Mouse (Mus musculus) neural tube, embryonic 15.5 days (tissue): ENCODE measurements around the gene Art5. TPM values are rescaled to one million over a fixed set of nuclear protein-coding genes. Genes with fewer than 3 reads are reported as not detected.
A peak's percentile ranks its signal among the peaks of the same experiment; 100 is the strongest.

Experiments
- ATAC-seq: fragments of 200-750 bp; cut with Nextera tagmentation; 2 replicates; pipeline ENCODE4 v1.8.0; 2017; ENCODE audit warnings: mild to moderate bottlenecking, moderate TSS enrichment, moderate library complexity; ENCODE audit not compliant: low FRiP score
- H3K27ac ChIP-seq: fragments of 300-500 bp; sonication (generic); replicated peaks from 2 replicates; pipeline ENCODE4 v1.5.1; 2015; ENCODE audit warnings: mild to moderate bottlenecking, inconsistent platforms
- H3K27me3 ChIP-seq: fragments of 300-500 bp; sonication (generic); replicated peaks from 2 replicates; pipeline ENCODE4 v1.6.1; 2015; ENCODE audit warnings: inconsistent platforms
- H3K36me3 ChIP-seq: fragments of 300-500 bp; sonication (generic); 2 replicates; pipeline ENCODE4 v1.6.1; 2015; ENCODE audit warnings: inconsistent platforms
- H3K4me1 ChIP-seq: fragments of 300-500 bp; sonication (generic); 2 replicates; pipeline ENCODE4 v1.6.1; 2015; ENCODE audit warnings: inconsistent platforms
- H3K4me2 ChIP-seq: fragments of 300-500 bp; sonication (generic); 2 replicates; pipeline ENCODE4 v1.6.1; 2015; ENCODE audit warnings: inconsistent platforms, mild to moderate bottlenecking, moderate library complexity
- H3K4me3 ChIP-seq: fragments of 300-500 bp; sonication (generic); replicated peaks from 2 replicates; pipeline ENCODE4 v1.5.1; 2015; ENCODE audit warnings: mild to moderate bottlenecking, inconsistent platforms
- H3K9ac ChIP-seq: fragments of 300-500 bp; sonication (generic); replicated peaks from 2 replicates; pipeline ENCODE4 v1.6.1; 2015; ENCODE audit warnings: mild to moderate bottlenecking, inconsistent platforms
- H3K9me3 ChIP-seq: fragments of 300-500 bp; sonication (generic); replicated peaks from 2 replicates; pipeline ENCODE4 v1.6.1; 2016; ENCODE audit warnings: inconsistent platforms
- WGBS: fragments of 180-500 bp; shearing (Covaris S2); methylation state at CpG from one replicate; pipeline ENCODE4 v1.1.7; 2015; ENCODE audit warnings: mixed read lengths; 5-methylcytosine and 5-hydroxymethylcytosine counted together
- polyA plus RNA-seq: library from polyadenylated mRNA; unstranded; fragments of >200 nt; fragmentation: Nextera tagmentation; extraction: Ambion mirVana; gene quantifications from 2 replicates; pipeline ENCODE4 v1.2.1, GENCODE M21; 2015

The Art5 gene
- polyA plus RNA-seq, result 0.23 and 0.52 TPM in 2 replicates

DNA sequence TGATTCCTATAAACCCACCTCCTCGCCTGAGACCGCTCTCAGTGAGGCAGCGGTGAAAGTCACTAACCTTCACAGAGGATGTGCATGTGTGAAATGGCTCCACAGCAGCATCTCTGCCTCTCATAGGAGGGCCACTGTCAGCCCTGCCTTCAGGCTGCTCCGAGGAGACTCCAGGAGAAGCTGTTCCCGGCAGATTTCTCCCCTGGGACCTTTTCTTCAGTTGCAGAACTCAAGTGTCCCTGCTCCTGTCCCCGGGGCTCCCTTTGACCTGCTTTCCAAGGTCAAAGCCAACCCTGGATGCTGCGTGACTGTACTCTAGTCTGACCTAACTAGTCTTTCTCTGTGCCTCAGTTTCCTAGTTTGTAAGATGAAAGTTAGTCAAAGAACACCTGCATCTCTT is at the start of gene Art5:
Gene Art5, minus strand, starts transcription at position 319 of the 400 bp plus-strand sequence.
- Histone ChIP-seq H3K4me3 (no peak within 1 kb of the TSS), H3K27me3 (no peaks in the 10 kb centered on the region), H3K9me3 (no peaks in the 10 kb centered on the region), H3K9ac (no peak within 1 kb of the TSS), H3K4me1 (no peaks in the 10 kb centered on the region), H3K36me3 (no peaks in the 10 kb centered on the region), H3K27ac (no peak within 1 kb of the TSS), H3K4me2 (no peak within 1 kb of the TSS)
- no peak for ATAC-seq
- WGBS, result 83% methylated on average over 7 of the region's 7 CpGs

DNA sequence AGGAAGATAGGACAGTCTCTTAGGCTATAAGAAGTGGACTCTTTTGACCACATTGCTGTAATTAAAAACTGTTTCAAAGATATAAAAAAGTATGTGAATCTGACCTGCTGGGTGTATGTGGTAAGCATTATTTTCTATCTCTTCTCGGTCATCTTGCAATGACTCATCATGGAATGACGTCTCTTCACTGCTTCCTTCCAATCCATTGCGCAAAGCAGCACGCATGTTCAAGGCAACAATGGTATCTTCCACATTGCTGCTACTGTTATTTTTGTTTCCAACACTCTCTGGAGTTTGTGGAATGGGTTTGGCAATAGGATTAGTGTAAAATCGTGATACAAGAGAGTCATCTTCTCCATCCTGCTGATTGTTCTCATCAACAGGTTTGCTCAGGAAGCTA is 44.4 kb upstream of the Art5 start:
- no peak for ATAC-seq
- Histone ChIP-seq H3K4me3 (no peak overlapping the region), H3K9me3 (no peaks in the 10 kb centered on the region), H3K9ac (no peak overlapping the region), H3K27me3 (no peaks in the 10 kb centered on the region), H3K36me3 (peaks cover 55% of the 10 kb centered on the region), H3K27ac (no peak overlapping the region), H3K4me1 (no peaks in the 10 kb centered on the region), H3K4me2 (no peak overlapping the region)
- WGBS, result 96% methylated on average over 5 of the region's 5 CpGs

DNA sequence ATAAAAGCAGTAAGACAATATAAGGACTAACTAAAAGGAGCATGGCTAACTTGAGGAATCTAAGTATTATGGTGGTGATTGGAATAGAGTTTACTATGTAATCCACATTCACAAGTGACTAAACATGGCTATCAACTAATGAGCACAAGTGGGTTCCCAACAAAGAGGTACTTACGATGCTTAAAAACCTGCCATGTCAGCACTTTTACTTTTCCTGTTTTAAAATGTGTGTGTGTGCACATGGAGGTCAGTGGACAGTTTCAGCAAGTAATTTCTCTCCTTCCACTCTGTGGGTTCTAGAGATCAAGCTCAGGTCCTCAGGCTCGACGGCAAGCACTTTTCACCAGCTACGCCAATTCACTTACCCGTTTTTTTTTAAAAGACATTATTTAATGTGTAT is 28.6 kb upstream of the Art5 start:
- Histone ChIP-seq H3K27ac (no peak overlapping the region), H3K9me3 (no peaks in the 10 kb centered on the region), H3K4me1 (no peaks in the 10 kb centered on the region), H3K27me3 (no peaks in the 10 kb centered on the region), H3K9ac (no peak overlapping the region), H3K36me3 (peaks cover 68% of the 10 kb centered on the region), H3K4me3 (no peak overlapping the region), H3K4me2 (no peak overlapping the region)
- WGBS, result 98% methylated on average over 5 of the region's 5 CpGs
- ATAC-seq, result no peak

DNA sequence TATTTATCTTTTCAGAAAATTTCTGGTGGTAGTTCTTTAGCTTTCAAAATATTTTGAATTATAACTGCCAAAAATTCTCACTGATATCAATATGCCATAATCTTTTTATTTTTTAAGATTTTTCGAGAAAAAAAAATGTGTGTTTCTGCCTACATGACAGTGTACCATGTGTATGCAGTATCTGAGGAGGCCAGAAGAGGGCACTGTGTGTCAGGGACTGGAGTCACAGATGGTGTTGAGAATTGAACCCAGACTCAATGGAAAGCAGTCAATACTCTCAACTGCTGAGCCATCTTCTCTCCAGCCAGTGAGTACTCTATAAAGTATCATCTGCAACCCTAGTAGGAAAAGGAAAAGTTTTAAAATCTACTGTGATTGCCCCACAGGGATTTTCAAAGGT is 28.2 kb upstream of the Art5 start:
- H3K9ac ChIP-seq, result no peak overlapping the region
- H3K27me3 ChIP-seq, result no peaks in the 10 kb centered on the region
- WGBS, result 91% methylated on average over 1 of the region's 1 CpGs
- no peaks in the 10 kb centered on the region for H3K9me3 ChIP-seq
- H3K4me3 ChIP-seq, result no peak overlapping the region
- no peak for ATAC-seq
- H3K36me3 ChIP-seq, result peaks cover 70% of the 10 kb centered on the region
- H3K4me1 ChIP-seq, result no peaks in the 10 kb centered on the region
- H3K27ac ChIP-seq, result no peak overlapping the region
- no peak overlapping the region for H3K4me2 ChIP-seq

DNA sequence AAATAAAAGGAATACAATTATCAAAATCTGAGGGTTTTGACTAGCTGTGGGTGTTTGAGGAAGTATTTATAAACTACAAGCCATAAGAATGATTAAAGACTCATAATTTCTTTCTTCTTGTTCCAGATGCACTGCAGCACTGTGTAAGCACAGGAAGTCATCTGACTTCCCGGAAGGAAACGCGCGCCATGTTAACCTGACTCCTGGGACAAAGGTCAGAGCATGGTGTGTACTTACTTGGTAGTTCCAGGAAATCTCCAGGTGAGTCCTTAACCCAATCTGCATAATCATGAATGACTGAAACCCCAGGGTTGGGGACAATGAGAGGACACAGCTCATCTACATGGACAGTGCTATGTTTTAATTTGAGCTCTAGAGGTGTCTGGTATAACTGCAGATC is 23.1 kb upstream of the Art5 start:
- no peaks in the 10 kb centered on the region for H3K27me3 ChIP-seq
- peaks cover 69% of the 10 kb centered on the region for H3K36me3 ChIP-seq
- no peak overlapping the region for H3K9ac ChIP-seq
- no peak overlapping the region for H3K27ac ChIP-seq
- H3K4me1 ChIP-seq, result no peaks in the 10 kb centered on the region
- no peaks in the 10 kb centered on the region for H3K9me3 ChIP-seq
- 96% methylated on average over 4 of the region's 4 CpGs for WGBS
- no peak for ATAC-seq
- no peak overlapping the region for H3K4me2 ChIP-seq
- no peak overlapping the region for H3K4me3 ChIP-seq

DNA sequence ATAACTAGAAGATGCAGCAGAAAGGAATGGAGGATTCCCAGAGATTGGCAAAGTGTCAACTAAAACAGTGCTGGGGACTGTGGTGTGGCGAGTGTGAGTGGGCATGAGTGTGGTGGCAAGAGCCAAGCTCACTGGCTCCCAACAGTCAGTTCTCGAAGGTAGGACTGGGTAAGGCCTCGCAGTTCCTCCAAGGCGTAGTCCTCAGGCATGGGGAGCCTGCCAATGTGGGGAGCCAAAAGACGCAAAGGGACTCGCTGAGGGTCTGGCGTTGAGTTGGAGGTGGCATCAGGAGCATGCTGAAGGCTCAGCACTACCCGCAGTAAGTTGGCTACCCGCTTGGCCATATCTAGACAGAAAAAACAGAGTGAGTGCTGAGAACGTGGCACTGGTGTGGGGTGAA is 11.0 kb upstream of the Art5 start:
- H3K4me2 ChIP-seq, result no peak overlapping the region
- H3K36me3 ChIP-seq, result peaks cover 73% of the 10 kb centered on the region
- H3K9me3 ChIP-seq, result no peaks in the 10 kb centered on the region
- no peak for ATAC-seq
- no peak overlapping the region for H3K4me3 ChIP-seq
- H3K27me3 ChIP-seq, result no peaks in the 10 kb centered on the region
- WGBS, result 92% methylated on average over 10 of the region's 10 CpGs
- no peak overlapping the region for H3K9ac ChIP-seq
- no peaks in the 10 kb centered on the region for H3K4me1 ChIP-seq
- H3K27ac ChIP-seq, result no peak overlapping the region

DNA sequence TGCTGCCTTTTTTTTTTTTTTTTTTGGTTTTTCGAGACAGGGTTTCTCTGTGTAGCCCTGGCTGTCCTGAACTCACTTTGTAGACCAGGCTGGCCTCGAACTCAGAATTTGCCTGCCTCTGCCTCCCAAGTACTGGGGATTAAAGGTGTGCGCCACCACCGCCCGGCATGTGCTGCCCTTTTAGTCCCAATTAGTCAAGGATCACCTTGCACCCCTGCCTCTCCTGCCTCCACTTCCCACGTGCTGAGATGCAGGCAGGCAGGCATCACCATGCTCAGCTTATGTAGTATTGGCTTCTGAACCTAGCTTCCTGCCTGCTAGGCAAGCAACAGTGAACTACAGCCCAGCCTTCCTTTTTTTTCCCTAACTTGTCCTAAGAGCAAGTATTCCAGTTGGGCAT is 8.1 kb upstream of the Art5 start:
- no peak for ATAC-seq
- no peak overlapping the region for H3K4me2 ChIP-seq
- H3K27me3 ChIP-seq, result no peaks in the 10 kb centered on the region
- H3K36me3 ChIP-seq, result peaks cover 44% of the 10 kb centered on the region
- no peaks in the 10 kb centered on the region for H3K9me3 ChIP-seq
- H3K9ac ChIP-seq, result no peak overlapping the region
- no peaks in the 10 kb centered on the region for H3K4me1 ChIP-seq
- no peak overlapping the region for H3K27ac ChIP-seq
- no peak overlapping the region for H3K4me3 ChIP-seq
- WGBS, result 82% methylated on average over 6 of the region's 6 CpGs

DNA sequence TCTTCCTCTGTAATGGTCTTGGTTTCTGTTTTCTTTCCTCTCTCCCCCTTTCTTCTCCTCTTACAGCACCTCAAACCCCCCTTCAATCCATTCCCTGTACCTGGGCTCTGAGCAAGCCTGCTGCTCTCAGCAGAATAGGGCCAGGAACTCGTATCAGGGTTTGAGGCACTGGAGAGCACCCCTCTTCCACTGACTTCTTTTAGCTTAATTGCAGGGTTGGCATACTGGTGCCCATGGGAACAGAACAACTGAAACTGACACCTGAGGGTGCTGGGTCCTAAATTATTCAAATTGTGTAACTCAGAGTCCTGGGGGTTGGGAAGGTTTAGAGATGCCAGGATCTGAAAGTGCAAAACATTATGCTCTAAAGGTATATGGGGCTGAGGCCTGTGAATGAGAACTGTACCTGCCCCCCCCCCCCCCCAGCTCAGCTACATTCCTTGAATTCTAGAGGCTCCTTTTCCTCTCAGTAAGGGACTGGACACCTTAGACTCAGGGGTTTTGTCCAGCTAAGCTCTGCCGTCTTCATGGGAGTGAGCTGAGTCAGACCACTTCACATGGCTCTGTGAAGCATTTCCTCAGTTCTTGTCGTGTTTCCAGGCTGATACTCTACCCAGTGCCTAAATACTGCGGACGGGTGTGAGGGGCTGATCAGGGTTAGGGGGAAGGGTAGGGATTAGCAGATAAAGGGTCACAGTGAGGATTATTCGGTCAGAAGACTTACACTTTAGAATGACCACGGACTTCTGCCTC is 7.5 kb upstream of the Art5 start, which contains the start of gene Chrna10:
Gene Chrna10, minus strand, starts transcription at position 250 of the 753 bp plus-strand sequence.
- H3K9ac ChIP-seq, result no peak within 1 kb of the TSS
- H3K4me2 ChIP-seq, result no peak within 1 kb of the TSS
- ATAC-seq, result no peak
- H3K4me3 ChIP-seq, result no peak within 1 kb of the TSS
- H3K27ac ChIP-seq, result no peak within 1 kb of the TSS
- no peaks in the 10 kb centered on the region for H3K27me3 ChIP-seq
- no peaks in the 10 kb centered on the region for H3K9me3 ChIP-seq
- H3K36me3 ChIP-seq, result peaks cover 38% of the 10 kb centered on the region
- H3K4me1 ChIP-seq, result no peaks in the 10 kb centered on the region
- 63% methylated on average over 7 of the region's 7 CpGs for WGBS

DNA sequence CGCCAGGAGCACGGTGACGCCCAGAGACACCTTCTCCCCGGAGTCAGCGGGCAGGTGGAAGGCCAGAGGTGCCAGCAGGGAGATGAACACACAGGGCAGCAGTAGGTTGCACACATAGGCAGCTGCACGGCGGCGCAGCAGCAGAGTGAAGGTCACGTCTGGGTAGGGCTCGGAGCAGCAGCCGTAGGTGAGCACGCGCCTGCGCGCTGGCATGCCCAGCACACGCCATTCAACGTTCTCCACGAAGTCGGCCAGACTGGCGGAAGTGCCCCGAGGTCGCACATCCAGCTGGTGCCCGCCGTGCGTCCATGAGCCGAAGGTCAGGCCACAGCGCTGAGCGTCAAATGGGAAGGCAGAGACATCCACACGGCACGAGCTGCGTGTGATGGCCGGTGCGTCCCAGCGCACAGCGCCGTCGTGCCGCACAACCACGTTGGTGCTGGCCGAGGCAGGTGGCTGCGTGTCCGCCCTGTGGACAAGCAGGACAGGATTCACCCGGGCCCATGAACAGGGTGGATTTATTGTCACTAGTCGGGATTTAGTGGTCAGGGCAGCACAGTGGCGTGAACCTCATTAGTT is 4.0 kb upstream of the Art5 start:
- no peak overlapping the region for H3K27ac ChIP-seq
- H3K9ac ChIP-seq, result no peak overlapping the region
- H3K27me3 ChIP-seq, result no peaks in the 10 kb centered on the region
- no peak overlapping the region for H3K4me3 ChIP-seq
- no peaks in the 10 kb centered on the region for H3K9me3 ChIP-seq
- H3K4me1 ChIP-seq, result no peaks in the 10 kb centered on the region
- WGBS, result 80% methylated on average over 45 of the region's 45 CpGs
- no peak overlapping the region for H3K4me2 ChIP-seq
- H3K36me3 ChIP-seq, result peaks cover 5% of the 10 kb centered on the region
- ATAC-seq, result no peak

DNA sequence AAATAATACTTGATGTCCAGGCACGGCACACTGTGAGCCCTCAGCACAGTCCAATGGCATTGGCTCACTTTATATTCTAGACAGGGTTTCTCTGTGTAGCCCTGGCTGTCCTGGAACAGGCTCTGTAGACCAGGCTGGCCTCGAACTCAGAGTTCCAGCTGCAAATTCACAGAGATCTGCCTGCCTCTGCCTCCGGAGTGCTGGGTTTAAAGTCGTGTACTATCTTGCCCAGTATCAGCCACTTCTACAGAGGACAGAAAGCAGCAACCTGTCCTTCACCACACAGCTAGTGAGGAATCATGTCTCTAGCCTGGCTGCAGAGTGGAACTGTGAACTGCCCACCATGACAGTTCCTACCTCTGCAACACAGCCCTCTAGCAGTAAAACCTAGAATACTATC is 457 bp upstream of the Art5 start:
- 88% methylated on average over 4 of the region's 4 CpGs for WGBS
- Histone ChIP-seq H3K36me3 (no peaks in the 10 kb centered on the region), H3K27ac (no peak overlapping the region), H3K4me1 (no peaks in the 10 kb centered on the region), H3K4me3 (no peak overlapping the region), H3K9me3 (no peaks in the 10 kb centered on the region), H3K9ac (no peak overlapping the region), H3K4me2 (no peak overlapping the region), H3K27me3 (no peaks in the 10 kb centered on the region)
- ATAC-seq, result no peak

DNA sequence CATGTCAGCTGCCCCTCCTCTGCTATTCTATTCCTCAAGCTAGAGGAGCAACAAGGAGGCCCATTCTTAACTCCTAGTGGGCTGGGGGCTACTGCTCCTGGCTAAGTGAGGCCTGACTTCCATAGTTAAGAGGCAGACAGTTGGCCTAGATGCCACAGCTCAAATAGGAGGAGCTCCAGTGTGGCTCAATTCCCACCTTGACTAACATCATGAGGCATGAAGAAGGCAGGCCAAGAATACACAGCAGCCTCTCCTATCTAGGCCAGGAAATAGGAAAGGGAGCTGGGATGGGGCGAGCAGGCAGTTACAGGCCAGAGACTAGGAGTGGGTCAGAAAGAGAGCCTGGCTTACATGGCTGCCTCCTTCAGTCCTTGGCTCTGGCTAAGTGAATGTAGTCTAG is 1.1 kb downstream of the Art5 start:
- H3K36me3 ChIP-seq, result no peaks in the 10 kb centered on the region
- 94% methylated on average over 1 of the region's 1 CpGs for whole genome bisulfite sequencing
- H3K9me3 ChIP-seq, result no peaks in the 10 kb centered on the region
- no peaks in the 10 kb centered on the region for H3K27me3 ChIP-seq
- no peak for ATAC-seq
- H3K4me2 ChIP-seq, result no peak overlapping the region
- H3K9ac ChIP-seq, result no peak overlapping the region
- no peaks in the 10 kb centered on the region for H3K4me1 ChIP-seq
- H3K27ac ChIP-seq, result no peak overlapping the region
- H3K4me3 ChIP-seq, result no peak overlapping the region

DNA sequence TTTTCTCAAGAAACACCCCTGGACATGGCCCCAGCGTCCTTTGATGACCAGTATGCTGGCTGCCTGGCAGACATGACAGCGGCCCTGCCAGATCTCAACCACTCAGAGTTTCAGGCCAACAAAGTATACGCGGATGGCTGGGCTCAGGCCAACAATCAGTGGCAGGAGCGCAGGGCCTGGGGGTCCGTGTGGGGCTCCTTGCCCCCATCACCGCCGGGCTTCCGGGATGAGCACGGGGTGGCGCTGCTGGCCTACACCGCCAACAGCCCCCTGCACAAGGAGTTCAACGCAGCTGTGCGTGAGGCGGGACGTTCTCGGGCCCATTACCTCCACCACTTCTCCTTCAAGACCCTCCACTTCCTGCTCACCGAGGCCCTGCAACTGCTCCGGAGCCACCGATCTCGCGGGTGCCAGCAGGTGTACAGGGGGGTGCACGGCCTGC is 2.6 kb downstream of the Art5 start:
- Histone ChIP-seq H3K27ac (no peak overlapping the region), H3K4me1 (0 out of 2 replicates have a peak, but pooled peaks cover 2% of the 10 kb centered on the region), H3K27me3 (no peaks in the 10 kb centered on the region), H3K36me3 (no peaks in the 10 kb centered on the region), H3K9me3 (no peaks in the 10 kb centered on the region), H3K4me3 (peak overlapping the region; percentile 6; the same call in 1 of the 2 replicates), H3K9ac (no peak overlapping the region), H3K4me2 (peak overlapping the region; percentile 53)
- no peak for ATAC-seq
- WGBS, result 24% methylated on average over 23 of the region's 23 CpGs
